Mouse (Mus musculus): ENCODE results near the gene Olfr907. TPM values are rescaled to one million over a fixed set of nuclear protein-coding genes. Genes with fewer than 3 reads are reported as not detected.

Olfr907 gene
- total RNA-seq (2021): not detected

GRCm38 (mm10) chr9:38495501-38495900, at the start of gene Olfr907:
Gene Olfr907, plus strand, starts transcription at chr9:38495801.
- no peak for DNase-seq (ENCODE audit: extremely low spot score in 1 of 2, low spot score in 1 of 2)

GRCm38 (mm10) chr9:38447352-38447751, 48.2 kb upstream of the Olfr907 start, which contains the start of gene Olfr902:
Gene Olfr902, plus strand, starts transcription at chr9:38447652.
- no peak for DNase-seq (ENCODE audit: extremely low spot score in 1 of 2, low spot score in 1 of 2)

- no peak for DNase-seq (ENCODE audit: extremely low spot score in 1 of 2, low spot score in 1 of 2)
Observed at GRCm38 (mm10) chr9:38462844-38463243, 32.8 kb upstream of the Olfr907 start, which contains the start of gene Olfr904. Gene Olfr904, plus strand, starts transcription at chr9:38463144.

GRCm38 (mm10) chr9:38470807-38471206, 24.8 kb upstream of the Olfr907 start, which contains the start of gene Olfr905:
Gene Olfr905, plus strand, starts transcription at chr9:38471107.
- no peak for DNase-seq (ENCODE audit: extremely low spot score in 1 of 2, low spot score in 1 of 2)

GRCm38 (mm10) chr9:38486785-38487184, 8.8 kb upstream of the Olfr907 start, which contains the start of gene Olfr906:
Gene Olfr906, plus strand, starts transcription at chr9:38487085.
- no peak for DNase-seq (ENCODE audit: extremely low spot score in 1 of 2, low spot score in 1 of 2)

GRCm38 (mm10) chr9:38512353-38512752, 16.8 kb downstream of the Olfr907 start:
- DNase-seq (ENCODE audit: extremely low spot score in 1 of 2, low spot score in 1 of 2): no peak

GRCm38 (mm10) chr9:38521280-38521679, 25.7 kb downstream of the Olfr907 start, which contains the start of gene Olfr911-ps1:
Gene Olfr911-ps1, plus strand, starts transcription at chr9:38521580.
- DNase-seq (ENCODE audit: extremely low spot score in 1 of 2, low spot score in 1 of 2): no peak

GRCm38 (mm10) chr9:38537549-38537948, 41.9 kb downstream of the Olfr907 start, which contains the start of gene Olfr910:
Gene Olfr910, plus strand, starts transcription at chr9:38537849.
- no peak for DNase-seq (ENCODE audit: extremely low spot score in 1 of 2, low spot score in 1 of 2)

Other genes with a start within 250 kb of the Olfr907 start
- not detected for gene Olfr143, start 243.0 kb upstream of the Olfr907 start, total RNA-seq (2021)
- not detected for gene Olfr895, start 227.9 kb upstream of the Olfr907 start, total RNA-seq (2021)
- gene Olfr896-ps1, start 204.7 kb upstream of the Olfr907 start, total RNA-seq (2021): not detected
- gene Olfr25, start 166.7 kb upstream of the Olfr907 start, total RNA-seq (2021): not detected
- not detected for gene Olfr898, start 147.4 kb upstream of the Olfr907 start, total RNA-seq (2021)
- gene Olfr250, start 128.9 kb upstream of the Olfr907 start, total RNA-seq (2021): not detected
- not detected for gene Olfr251, start 118.7 kb upstream of the Olfr907 start, total RNA-seq (2021)
- gene Olfr147, start 94.1 kb upstream of the Olfr907 start, total RNA-seq (2021): not detected
- not detected for gene Olfr901, start 66.3 kb upstream of the Olfr907 start, total RNA-seq (2021)
- not detected for gene Olfr902, start 48.1 kb upstream of the Olfr907 start, total RNA-seq (2021)
- gene Olfr904, start 32.7 kb upstream of the Olfr907 start, total RNA-seq (2021): not detected
- under 1 TPM in 1 of 2 experiments, not detected in 1; 0.07 TPM for gene Olfr905, start 24.7 kb upstream of the Olfr907 start, total RNA-seq (2021)
- not detected for gene Olfr906, start 8.7 kb upstream of the Olfr907 start, total RNA-seq (2021)
- not detected for gene Olfr911-ps1, start 25.8 kb downstream of the Olfr907 start, total RNA-seq (2021)
- gene Olfr910, start 42.0 kb downstream of the Olfr907 start, total RNA-seq (2021): not detected
- not detected for gene Olfr912, start 84.4 kb downstream of the Olfr907 start, total RNA-seq (2021)
- gene Olfr913, start 97.0 kb downstream of the Olfr907 start, total RNA-seq (2021): not detected
- gene Olfr914, start 109.3 kb downstream of the Olfr907 start, total RNA-seq (2021): not detected
- not detected for gene Olfr916, start 164.1 kb downstream of the Olfr907 start, total RNA-seq (2021)
- gene Olfr917, start 170.0 kb downstream of the Olfr907 start, total RNA-seq (2021): not detected
- gene Olfr918, start 178.8 kb downstream of the Olfr907 start, total RNA-seq (2021): not detected
- not detected for gene Olfr919, start 207.9 kb downstream of the Olfr907 start, total RNA-seq (2021)
- 10 to 100 TPM; 10.4 to 11.5 TPM for gene Vwa5a, start 222.5 kb downstream of the Olfr907 start, total RNA-seq (2021)